Mouse (Mus musculus) liver, postnatal 0 days (tissue): Measurements from ENCODE around the gene Rad23a. TPM values are rescaled to one million over a fixed set of nuclear protein-coding genes. Genes with fewer than 3 reads are reported as not detected.

Experiments used
- ATAC-seq: fragments of 200-750 bp; cut with Nextera tagmentation; 2 replicates; pipeline ENCODE4 v1.8.0; 2017; ENCODE audit warnings: mild to moderate bottlenecking, moderate library complexity
- DNase-seq: peaks from one replicate; pipeline ENCODE4 v3.0.0-alpha.2; 2016
- H3K27ac ChIP-seq: fragments of 300-500 bp; sonication (generic); 2 replicates; pipeline ENCODE4 v1.5.1; 2014; ENCODE audit warnings: antibody characterized with exemption, moderate library complexity, mild to moderate bottlenecking, low read depth
- H3K27me3 ChIP-seq: fragments of 300-500 bp; sonication (generic); 2 replicates; pipeline ENCODE4 v1.6.1; 2014; ENCODE audit warnings: low read length, control low read depth, mixed read lengths; ENCODE audit not compliant: insufficient read depth
- H3K36me3 ChIP-seq: fragments of 300-500 bp; sonication (generic); replicated peaks from 2 replicates; pipeline ENCODE4 v1.6.1; 2014; ENCODE audit warnings: mild to moderate bottlenecking, control low read depth, low read length, moderate library complexity, mixed read lengths; ENCODE audit not compliant: insufficient read depth
- H3K4me1 ChIP-seq: fragments of 300-500 bp; sonication (generic); 2 replicates; pipeline ENCODE4 v1.6.1; 2014; ENCODE audit warnings: antibody characterized with exemption, mild to moderate bottlenecking, control low read depth; ENCODE audit not compliant: insufficient read depth
- H3K4me2 ChIP-seq: fragments of 300-500 bp; sonication (generic); 2 replicates; pipeline ENCODE4 v1.6.1; 2014; ENCODE audit warnings: low read depth, mild to moderate bottlenecking, low read length, moderate library complexity, mixed read lengths
- H3K4me3 ChIP-seq: fragments of 300-500 bp; sonication (generic); 2 replicates; pipeline ENCODE4 v1.5.1; 2014; ENCODE audit warnings: low read depth, low read length
- H3K9ac ChIP-seq: fragments of 300-500 bp; sonication (generic); replicated peaks from 2 replicates; pipeline ENCODE4 v1.6.1; 2014; ENCODE audit warnings: mild to moderate bottlenecking, moderate library complexity
- H3K9me3 ChIP-seq: fragments of 300-500 bp; sonication (generic); 2 replicates; pipeline ENCODE4 v1.6.1; 2016; ENCODE audit warnings: mild to moderate bottlenecking, control low read depth, low read length, mixed read lengths
- CTCF ChIP-seq: sonication (generic); IDR thresholded peaks from 2 replicates; pipeline ENCODE4 v1.5.1; 2016; ENCODE audit warnings: antibody characterized with exemption, low read depth
- EP300 ChIP-seq: IDR thresholded peaks from 2 replicates; pipeline ENCODE4 v1.6.1; 2016; ENCODE audit warnings: antibody characterized with exemption, low read depth, mild to moderate bottlenecking
- WGBS: fragments of 180-500 bp; shearing (Covaris S2); extraction: QIAGEN DNeasy Blood & Tissue Kit; methylation state at CpG from one replicate; pipeline ENCODE4 v1.1.7; 2014; ENCODE audit not compliant: insufficient replicate concordance; 5-methylcytosine and 5-hydroxymethylcytosine counted together
- polyA plus RNA-seq: library from polyadenylated mRNA; unstranded; fragments of >200 nt; fragmentation: Nextera tagmentation; extraction: Ambion mirVana; gene quantifications from 2 replicates; pipeline ENCODE4 v1.2.1, GENCODE M21; 2015

Rad23a gene
- polyA plus RNA-seq, 1 experiment from 2014 or later = 164 TPM

- H3K9ac ChIP-seq = peak overlapping the region; percentile 76
- DNase-seq (no peak), ATAC-seq (no peak)
- no peaks in the 10 kb centered on the region for H3K9me3 ChIP-seq
- WGBS = 81% methylated on average over 8 of the region's 8 CpGs
- H3K4me2 ChIP-seq = peak overlapping the region; percentile 67
- no peaks in the 10 kb centered on the region for H3K27me3 ChIP-seq
- H3K4me1 ChIP-seq = peaks cover 30% of the 10 kb centered on the region
- peak overlapping the region; percentile 53 for H3K4me3 ChIP-seq
- peak overlapping the region; percentile 88 for H3K27ac ChIP-seq
- H3K36me3 ChIP-seq = peaks cover 68% of the 10 kb centered on the region
- 0 out of 2 replicates have a peak, but pooled peaks have one; percentile 1 for TF ChIP-seq CTCF
- no peak for TF ChIP-seq EP300
Observed at GRCm38 (mm10) chr8:84837149-84837911, 3.1 kb downstream of the Rad23a start.

- H3K4me2 ChIP-seq = peak overlapping the region; percentile 67
- 0 out of 2 replicates have a peak overlapping the region, but pooled peaks have one; percentile 12 for H3K4me3 ChIP-seq
- ATAC-seq (no peak), DNase-seq (no peak)
- peaks cover 29% of the 10 kb centered on the region for H3K4me1 ChIP-seq
- TF ChIP-seq EP300 (no peak), CTCF (no peak)
- WGBS = 70% methylated on average over 10 of the region's 10 CpGs
- H3K36me3 ChIP-seq = peaks cover 55% of the 10 kb centered on the region
- H3K9me3 ChIP-seq = no peaks in the 10 kb centered on the region
- H3K27me3 ChIP-seq = no peaks in the 10 kb centered on the region
- 0 out of 2 replicates have a peak overlapping the region, but pooled peaks have one; percentile 26 for H3K27ac ChIP-seq
- 0 out of 2 replicates have a peak overlapping the region, but pooled peaks have one; percentile 1 for H3K9ac ChIP-seq
Observed at GRCm38 (mm10) chr8:84834866-84835855, 5.3 kb downstream of the Rad23a start.

GRCm38 (mm10) chr8:84834002-84834865, 6.2 kb downstream of the Rad23a start:
- Histone ChIP-seq H3K4me1 (peaks cover 25% of the 10 kb centered on the region), H3K4me2 (peak overlapping the region; percentile 10)

GRCm38 (mm10) chr8:84832759-84833742, 7.4 kb downstream of the Rad23a start:
- ATAC-seq (no peak), DNase-seq (no peak)
- WGBS = 38% methylated on average over 10 of the region's 10 CpGs
- Histone ChIP-seq H3K4me3 (peak overlapping the region; percentile 97), H3K4me2 (peak overlapping the region; percentile 92), H3K27ac (peak overlapping the region; percentile 91), H3K9ac (peak overlapping the region; percentile 99), H3K9me3 (no peaks in the 10 kb centered on the region), H3K27me3 (no peaks in the 10 kb centered on the region), H3K36me3 (peaks cover 50% of the 10 kb centered on the region), H3K4me1 (peaks cover 24% of the 10 kb centered on the region)
- TF ChIP-seq EP300 (no peak), CTCF (peak; percentile 40)

More at GRCm38 (mm10) chr8:84834002-84834865, 6.2 kb downstream of the Rad23a start:
- 0 out of 2 replicates have a peak overlapping the region, but pooled peaks have one; percentile 1 for H3K9ac ChIP-seq
- DNase-seq = no peak
- H3K27ac ChIP-seq = 0 out of 2 replicates have a peak overlapping the region, but pooled peaks have one; percentile 26
- ATAC-seq = no peak
- H3K27me3 ChIP-seq = no peaks in the 10 kb centered on the region
- 86% methylated on average over 19 of the region's 19 CpGs for WGBS
- H3K9me3 ChIP-seq = no peaks in the 10 kb centered on the region
- H3K4me3 ChIP-seq = no peak overlapping the region
- peaks cover 55% of the 10 kb centered on the region for H3K36me3 ChIP-seq
- TF ChIP-seq EP300 (0 out of 2 replicates have a peak, but pooled peaks have one; percentile 10), CTCF (no peak)
